Mouse (Mus musculus) lung, postnatal 25 days (tissue): ENCODE measurements at regions not wholly inside any gene's neighbourhood (a gene's known extent, or its start where the extent isn't known, plus 50 kb on each side); places are given as distances from the start of the nearest gene placed in this dataset.

Source experiments
- DNase-seq: peaks from one replicate; pipeline ENCODE4 v3.0.0; 2022; ENCODE audit warnings: low spot score

- DNase-seq: peak; percentile 38
Observed at GRCm38 (mm10) chr17:67569865-67570264, 62.7 kb downstream of the Lrrc30 start.

GRCm38 (mm10) chr17:67566216-67566615, 66.3 kb downstream of the Lrrc30 start:
- DNase-seq: peak; percentile 52

- DNase-seq: peak; percentile 22
Observed at GRCm38 (mm10) chr17:67565746-67566145, 66.8 kb downstream of the Lrrc30 start.

GRCm38 (mm10) chr17:67564845-67565244, 67.7 kb downstream of the Lrrc30 start:
- peak; percentile 45 for DNase-seq

- no peak for DNase-seq
Observed at GRCm38 (mm10) chr17:67563036-67563435, 69.5 kb downstream of the Lrrc30 start.

GRCm38 (mm10) chr17:67561802-67562201, 70.7 kb downstream of the Lrrc30 start:
- DNase-seq: peak; percentile 62

- no peak for DNase-seq
Observed at GRCm38 (mm10) chr17:67557351-67557870, 75.1 kb downstream of the Lrrc30 start.

- DNase-seq: no peak
Observed at GRCm38 (mm10) chr17:67552581-67553139, 79.9 kb downstream of the Lrrc30 start.

- no peak for DNase-seq
Observed at GRCm38 (mm10) chr17:67548966-67549700, 83.4 kb downstream of the Lrrc30 start.

GRCm38 (mm10) chr17:67544410-67544809, 88.1 kb downstream of the Lrrc30 start:
- DNase-seq: no peak

GRCm38 (mm10) chr17:67532331-67532730, 100.2 kb downstream of the Lrrc30 start:
- no peak for DNase-seq

- DNase-seq: peak; percentile 57
Observed at GRCm38 (mm10) chr17:67520848-67521411, 111.6 kb downstream of the Lrrc30 start.

- no peak for DNase-seq
Observed at GRCm38 (mm10) chr17:67515601-67516147, 116.8 kb downstream of the Lrrc30 start.

- peak; percentile 71 for DNase-seq
Observed at GRCm38 (mm10) chr17:67514387-67515241, 117.9 kb downstream of the Lrrc30 start.

GRCm38 (mm10) chr17:67512699-67513450, 119.6 kb downstream of the Lrrc30 start:
- DNase-seq: peak; percentile 87

GRCm38 (mm10) chr17:67512008-67512407, 120.5 kb downstream of the Lrrc30 start:
- DNase-seq: no peak

- no peak for DNase-seq
Observed at GRCm38 (mm10) chr17:67509921-67510320, 122.6 kb downstream of the Lrrc30 start.

- no peak for DNase-seq
Observed at GRCm38 (mm10) chr17:67509091-67509618, 123.4 kb downstream of the Lrrc30 start.

- DNase-seq: no peak
Observed at GRCm38 (mm10) chr17:67508353-67508752, 124.2 kb downstream of the Lrrc30 start.

- DNase-seq: no peak
Observed at GRCm38 (mm10) chr17:67506466-67506865, 126.1 kb downstream of the Lrrc30 start.

GRCm38 (mm10) chr17:67504502-67505033, 128.0 kb downstream of the Lrrc30 start:
- no peak for DNase-seq
